Mouse (Mus musculus): Measurements from ENCODE around the gene Drd4.

Gene Drd4

GRCm38 (mm10) chr7:141335682-141336081 is 43.9 kb downstream of the Drd4 start:
- DNase-seq (ENCODE audit: low spot score), result no peak

DNA sequence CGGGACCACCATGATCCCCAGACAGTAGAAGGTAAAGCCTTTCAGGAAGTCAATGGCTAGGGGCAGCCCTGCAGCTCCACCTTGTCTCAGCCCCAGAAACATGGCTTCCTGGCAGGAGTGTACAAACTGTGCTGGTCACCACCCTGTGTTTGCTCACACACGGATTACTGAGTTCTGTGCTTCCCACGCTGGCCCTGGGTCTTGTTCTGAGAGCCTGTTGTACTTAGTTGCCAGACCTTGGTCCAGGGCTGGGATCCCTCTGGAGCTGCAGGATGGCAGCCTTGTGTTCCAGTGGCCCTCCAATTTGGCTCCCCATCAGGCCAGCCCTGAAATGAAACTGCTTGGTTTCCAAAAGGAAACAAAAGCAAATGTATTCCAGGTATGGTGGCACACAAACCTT is 44.5 kb downstream of the Drd4 start:
- DNase-seq (ENCODE audit: low spot score), result no peak

- no peak for DNase-seq (ENCODE audit: low spot score)
These were observed 46.1 kb downstream of the Drd4 start for GRCm38 (mm10) chr7:141337716-141338416.

- peak; percentile 86 for DNase-seq (ENCODE audit: low spot score)
These were observed 46.8 kb downstream of the Drd4 start, which contains the start of gene Eps8l2 for GRCm38 (mm10) chr7:141338576-141339131. Gene Eps8l2, plus strand, starts transcription at chr7:141338880.

- no peak for DNase-seq (ENCODE audit: low spot score)
These were observed 47.6 kb downstream of the Drd4 start for GRCm38 (mm10) chr7:141339215-141339920.

GRCm38 (mm10) chr7:141340023-141340422 is 48.2 kb downstream of the Drd4 start:
- no peak for DNase-seq (ENCODE audit: low spot score)

DNA sequence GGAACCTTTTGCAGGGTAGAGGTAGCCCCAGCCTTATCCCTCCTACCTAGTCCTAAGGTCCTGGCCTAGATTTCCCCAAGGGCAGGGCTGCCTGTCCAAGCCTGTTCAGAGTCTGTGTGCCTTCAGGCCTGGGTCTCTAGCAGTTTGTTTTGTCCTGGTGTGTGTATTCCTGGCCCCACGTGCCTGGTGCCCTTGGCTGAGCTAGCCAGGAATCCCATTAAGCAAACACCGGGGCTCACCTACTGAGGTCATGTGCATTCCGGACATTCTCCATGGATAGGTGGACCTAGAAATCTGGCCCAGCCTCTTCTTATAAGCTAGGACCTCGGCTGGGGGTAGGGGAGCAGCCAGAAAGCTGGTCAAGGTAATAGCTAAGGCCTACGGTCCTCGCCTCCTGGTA is 48.7 kb downstream of the Drd4 start:
- DNase-seq (ENCODE audit: low spot score), result peak; percentile 45

DNA sequence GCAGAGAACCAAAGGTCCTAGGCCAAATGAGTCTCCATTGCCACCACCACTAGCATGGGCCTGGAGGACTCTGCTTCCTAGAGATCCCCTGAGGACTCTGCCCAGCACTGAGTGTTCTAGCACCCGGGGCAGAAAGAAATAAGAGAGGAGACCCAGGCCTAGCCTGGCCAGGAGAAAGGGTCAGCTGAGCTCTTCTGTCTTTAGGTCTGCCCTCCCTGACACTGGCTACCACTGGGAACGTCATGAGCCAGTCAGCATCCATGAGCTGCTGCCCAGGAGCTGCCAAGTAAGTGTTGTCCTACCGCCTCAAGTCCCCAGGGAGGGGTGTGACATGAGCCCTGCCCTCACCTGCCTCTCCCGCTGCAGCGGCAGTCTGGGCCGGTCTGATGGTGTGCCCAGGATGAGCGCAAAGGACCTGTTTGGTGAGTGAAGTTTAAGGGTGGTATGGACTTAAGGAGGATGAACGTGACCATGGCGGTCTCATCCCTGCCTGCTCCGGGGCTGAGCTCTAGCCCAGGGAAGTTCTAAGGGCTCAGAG is 50.0 kb downstream of the Drd4 start:
- no peak for DNase-seq (ENCODE audit: low spot score)

DNA sequence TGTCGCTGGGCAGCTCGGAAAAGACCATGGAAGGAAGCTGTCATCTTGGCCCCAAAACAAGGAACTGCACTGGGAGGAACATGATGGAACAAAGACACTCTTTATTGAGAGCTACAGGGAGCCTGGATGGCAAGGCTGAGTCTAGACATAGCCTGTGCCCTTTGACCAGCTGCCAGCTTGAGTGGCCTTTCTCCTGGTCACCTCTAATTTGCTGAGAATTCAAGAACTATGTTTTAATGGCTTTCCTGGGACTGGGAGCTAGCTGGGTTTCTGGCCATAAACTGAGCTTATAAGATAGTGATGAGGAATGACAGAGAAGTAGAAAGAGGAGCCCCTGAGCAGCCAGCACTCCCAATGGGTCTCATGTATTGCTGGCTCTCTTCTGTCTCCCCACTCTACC is 51.4 kb downstream of the Drd4 start:
- DNase-seq (ENCODE audit: low spot score), result no peak

DNA sequence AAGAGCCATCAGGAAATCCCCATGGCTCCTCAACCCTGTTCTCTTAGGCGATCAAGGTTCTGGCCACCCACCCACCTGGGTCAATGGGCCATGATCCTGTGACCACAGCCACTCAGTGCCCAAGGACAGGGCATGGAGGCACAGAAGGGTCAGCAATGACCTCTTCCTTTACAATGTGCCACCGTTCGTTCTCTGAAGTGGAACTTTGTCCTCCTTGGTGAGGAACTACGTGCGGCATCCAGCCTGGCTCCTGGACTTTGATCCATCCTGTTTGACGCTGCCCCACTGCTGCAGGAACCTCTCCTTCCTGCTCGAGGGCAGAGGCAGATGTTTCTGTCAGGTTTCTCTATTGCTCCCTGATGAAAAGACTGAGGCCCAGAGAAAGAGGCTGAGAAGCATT is 51.9 kb downstream of the Drd4 start:
- no peak for DNase-seq (ENCODE audit: low spot score)

DNA sequence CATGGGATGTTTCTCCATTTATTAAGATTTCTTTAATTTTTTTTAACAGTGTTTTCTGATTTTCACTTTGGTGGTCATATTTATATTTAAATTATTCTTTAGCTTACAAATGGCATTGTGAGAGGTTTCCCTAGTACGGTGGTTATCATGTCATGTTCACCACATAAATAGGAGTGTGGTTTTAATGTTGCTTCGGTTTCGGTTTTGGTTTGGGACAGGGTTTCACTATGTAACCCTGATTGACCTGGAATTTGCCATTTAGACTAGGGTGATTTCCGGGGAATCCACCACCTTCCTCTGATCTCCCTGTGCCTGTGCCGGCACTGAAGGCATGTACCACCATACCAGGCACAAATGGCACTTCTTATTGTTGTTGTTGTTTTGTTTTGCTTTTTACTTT is 53.0 kb downstream of the Drd4 start:
- DNase-seq (ENCODE audit: low spot score), result no peak

Data from urinary bladder, postnatal 14 days (tissue).